Mouse (Mus musculus) spleen, adult 2 months (tissue): Measurements from ENCODE around the gene Kdelr1. TPM values are rescaled to one million over a fixed set of nuclear protein-coding genes. Genes with fewer than 3 reads are reported as not detected.

Experiments used
- DNase-seq, 2 experiments: peaks; one replicate each; pipeline versions ENCODE4 v3.0.0 to v3.0.0-alpha.2; 2012 to 2021; ENCODE audit warnings: low spot score in 2 of 2, low read depth in 1 of 2
- H3K27ac ChIP-seq: fragments of 200-500 bp; 2 replicates; pipeline ENCODE4 v1.5.1; 2012; ENCODE audit warnings: low read length, inconsistent platforms; ENCODE audit not compliant: insufficient read depth
- H3K27me3 ChIP-seq: fragments of 200-500 bp; 2 replicates; pipeline ENCODE4 v1.6.1; 2012; ENCODE audit warnings: mild to moderate bottlenecking, moderate library complexity, low read length, inconsistent platforms; ENCODE audit not compliant: control insufficient read depth, insufficient read depth
- H3K36me3 ChIP-seq: fragments of 200-500 bp; 2 replicates; pipeline ENCODE4 v1.6.1; 2012; ENCODE audit warnings: mild to moderate bottlenecking, low read length, inconsistent platforms; ENCODE audit not compliant: control insufficient read depth, insufficient read depth
- H3K4me1 ChIP-seq: fragments of 200-500 bp; 2 replicates; pipeline ENCODE4 v1.6.1; 2011; ENCODE audit warnings: inconsistent platforms; ENCODE audit not compliant: control insufficient read depth, insufficient read depth, insufficient read length
- H3K4me3 ChIP-seq: fragments of 200-500 bp; 2 replicates; pipeline ENCODE4 v1.5.1; 2011; ENCODE audit warnings: mild to moderate bottlenecking, inconsistent platforms; ENCODE audit not compliant: insufficient read depth, insufficient read length; ENCODE audit errors: extremely low read depth
- CTCF ChIP-seq: fragments of 200-500 bp; IDR thresholded peaks from 2 replicates; pipeline ENCODE4 v1.5.1; 2011; ENCODE audit warnings: mild to moderate bottlenecking, inconsistent platforms; ENCODE audit not compliant: insufficient read depth, insufficient read length, insufficient replicate concordance; ENCODE audit errors: extremely low read depth
- POLR2A ChIP-seq: fragments of 200-500 bp; IDR thresholded peaks from 2 replicates; pipeline ENCODE4 v1.6.1; 2011; ENCODE audit warnings: low read depth, low read length, inconsistent platforms
- WGBS: fragments of 180-500 bp; shearing (Covaris S2); methylation state at CpG from one replicate; pipeline ENCODE4 v1.1.7; 2018; 5-methylcytosine and 5-hydroxymethylcytosine counted together
- polyA plus RNA-seq: library from polyadenylated mRNA; depleted of rRNA; stranded (reverse); fragments of >200 nt; gene quantifications from 2 replicates; pipeline ENCODE4 v1.2.3, GENCODE M21; 2012; rRNA removed

Kdelr1 gene
- polyA plus RNA-seq, 1 experiment: 78.7 TPM

- WGBS: 86% methylated on average over 18 of the region's 23 CpGs
- no peak overlapping the region for H3K4me3 ChIP-seq
- no peaks in the 10 kb centered on the region for H3K36me3 ChIP-seq
- DNase-seq: no peak
- no peak for TF ChIP-seq CTCF
- TF ChIP-seq POLR2A: no peak
- no peaks in the 10 kb centered on the region for H3K27me3 ChIP-seq
- no peak overlapping the region for H3K27ac ChIP-seq
- peaks cover 3% of the 10 kb centered on the region; the same call in 1 of the 2 replicates for H3K4me1 ChIP-seq
These were observed 56.2 kb downstream of the Kdelr1 start for GRCm38 (mm10) chr7:45928626-45929295.

- H3K27ac ChIP-seq: no peak overlapping the region
- DNase-seq: no peak
- no peak overlapping the region for H3K4me3 ChIP-seq
- no peaks in the 10 kb centered on the region for H3K36me3 ChIP-seq
- no peaks in the 10 kb centered on the region for H3K27me3 ChIP-seq
- no peaks in the 10 kb centered on the region for H3K4me1 ChIP-seq
- WGBS: 91% methylated on average over 1 of the region's 1 CpGs
- TF ChIP-seq POLR2A: no peak
- TF ChIP-seq CTCF: no peak
These were observed 57.1 kb downstream of the Kdelr1 start for GRCm38 (mm10) chr7:45929688-45930087.

Other genes with a start within 250 kb of the Kdelr1 start
- gene Rasip1, start 245.3 kb upstream of the Kdelr1 start, polyA plus RNA-seq: 18.8 and 20.1 TPM in 2 replicates
- 2.5 and 2.7 TPM in 2 replicates for gene Mamstr, start 232.8 kb upstream of the Kdelr1 start, polyA plus RNA-seq
- 0.04 TPM in 1 of 2 replicates, not detected in the other for gene Fut2, start 206.4 kb upstream of the Kdelr1 start, polyA plus RNA-seq
- gene Ntn5, start 188.8 kb upstream of the Kdelr1 start, polyA plus RNA-seq: 2.2 and 5.1 TPM in 2 replicates
- gene Sec1, start 178.4 kb upstream of the Kdelr1 start, polyA plus RNA-seq: 0.68 and 1.5 TPM in 2 replicates
- 2.4 and 4.6 TPM in 2 replicates for gene Car11, start 172.9 kb upstream of the Kdelr1 start, polyA plus RNA-seq
- 20.0 and 30.1 TPM in 2 replicates for gene Dbp, start 167.7 kb upstream of the Kdelr1 start, polyA plus RNA-seq
- 1,792 and 2,504 TPM in 2 replicates for gene Rpl18, start 157.3 kb upstream of the Kdelr1 start, polyA plus RNA-seq
- 41.0 and 56.3 TPM in 2 replicates for gene Sphk2, start 154.8 kb upstream of the Kdelr1 start, polyA plus RNA-seq
- gene Fam83e, start 151.6 kb upstream of the Kdelr1 start, polyA plus RNA-seq: 0.09 and 0.26 TPM in 2 replicates
- not detected in 2 replicates for gene Spaca4, start 147.0 kb upstream of the Kdelr1 start, polyA plus RNA-seq
- gene Lmtk3, start 89.0 kb upstream of the Kdelr1 start, polyA plus RNA-seq: 3.6 and 3.7 TPM in 2 replicates
- gene Sult2b1, start 88.1 kb upstream of the Kdelr1 start, polyA plus RNA-seq: 0.49 and 0.76 TPM in 2 replicates
- gene Cyth2, start 58.2 kb upstream of the Kdelr1 start, polyA plus RNA-seq: 21.6 and 21.7 TPM in 2 replicates
- 0.26 TPM in 1 of 2 replicates, not detected in the other for gene Kcnj14, start 48.0 kb upstream of the Kdelr1 start, polyA plus RNA-seq
- gene Grwd1, start 41.8 kb upstream of the Kdelr1 start, polyA plus RNA-seq: 15.2 and 17.1 TPM in 2 replicates
- gene Grin2d, start 5.6 kb downstream of the Kdelr1 start, polyA plus RNA-seq: 0.68 and 1.2 TPM in 2 replicates
- 0.28 and 0.56 TPM in 2 replicates for gene Syngr4, start 23.9 kb downstream of the Kdelr1 start, polyA plus RNA-seq
- gene Tmem143, start 24.2 kb downstream of the Kdelr1 start, polyA plus RNA-seq: 16.6 and 24.5 TPM in 2 replicates
- gene Emp3, start 48.6 kb downstream of the Kdelr1 start, polyA plus RNA-seq: 245 and 301 TPM in 2 replicates
- gene Ccdc114, start 51.3 kb downstream of the Kdelr1 start, polyA plus RNA-seq: 1.7 TPM in 2 replicates
- gene Abcc6, start 157.5 kb downstream of the Kdelr1 start, polyA plus RNA-seq: 0.05 and 0.08 TPM in 2 replicates
- 21.1 and 22.5 TPM in 2 replicates for gene Nomo1, start 160.9 kb downstream of the Kdelr1 start, polyA plus RNA-seq
- not detected in 2 replicates for gene Kcnj11, start 228.0 kb downstream of the Kdelr1 start, polyA plus RNA-seq